Mouse (Mus musculus): ENCODE measurements around the gene Krtap10-10. TPM values are rescaled to one million over a fixed set of nuclear protein-coding genes. Genes with fewer than 3 reads are reported as not detected.
"Not testable (repeated sequence)": the region's sequence is repeated elsewhere in the genome, so short reads cannot be mapped to it uniquely, and the experiment has no call there.

The Krtap10-10 gene
- total RNA-seq (2012; rRNA removed) (not detected in 2 replicates), polyA plus RNA-seq (2012; ENCODE audit: insufficient read depth in 1 of 2, insufficient read length in 2 of 2, low read depth in 1 of 2, low replicate concordance in 2 of 2, missing spikeins in 1 of 2) (not detected)

DNA sequence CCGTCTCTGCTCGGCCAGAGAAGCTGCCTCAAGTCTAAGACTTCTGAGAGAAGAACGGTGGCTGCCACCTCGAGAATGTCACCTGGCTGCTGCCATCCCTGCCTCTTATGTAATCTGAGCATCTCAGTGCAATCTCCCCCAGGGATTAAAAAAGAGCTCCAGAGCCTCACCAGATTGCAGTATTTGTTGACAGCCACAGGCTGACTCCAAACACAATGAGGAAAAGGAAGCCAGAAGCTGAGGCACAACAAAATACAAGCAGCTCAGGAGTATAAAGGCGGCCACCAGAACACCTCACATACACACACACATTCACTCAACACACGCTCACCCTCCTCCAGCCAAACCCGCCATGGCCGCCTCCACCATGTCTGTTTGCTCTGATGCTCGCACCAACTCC, at the start of gene Krtap10-10:
Krtap10-10 (plus strand) TSS at position 301 of the 400 bp plus-strand sequence.
- H3K27me3 ChIP-seq (ENCODE audit: control insufficient read depth in 1 of 2, insufficient read depth in 2 of 2, low read length in 2 of 2) = peaks cover 0 to 2% of the 10 kb centered on the region in 2 experiments; a peak in 1 of 4 replicates
- H3K4me1 ChIP-seq (ENCODE audit: control insufficient read depth in 1 of 2, insufficient read depth in 2 of 2, low read length in 2 of 2) = no peaks in the 10 kb centered on the region
- no peaks in the 10 kb centered on the region for H3K9me3 ChIP-seq (replicated peaks; ENCODE audit: insufficient read depth, low read length)
- H3K9ac ChIP-seq (ENCODE audit: control insufficient read depth, low read depth, low read length, poor library complexity, severe bottlenecking) = no peak within 1 kb of the TSS
- H3K4me3 ChIP-seq (ENCODE audit: control insufficient read depth in 1 of 2, insufficient read depth in 1 of 2, low read depth in 2 of 2, low read length in 2 of 2) = no peak within 1 kb of the TSS
- H3K27ac ChIP-seq (ENCODE audit: control insufficient read depth, low read depth, low read length) = no peak within 1 kb of the TSS
- no peaks in the 10 kb centered on the region for H3K79me2 ChIP-seq (ENCODE audit: control insufficient read depth, insufficient read depth, low read length, poor library complexity)
- no peaks in the 10 kb centered on the region for H3K36me3 ChIP-seq (ENCODE audit: control insufficient read depth in 1 of 2, insufficient read depth in 2 of 2, low read length in 2 of 2)
- TF ChIP-seq UBTF (IDR thresholded peaks at IDR 0.05; ENCODE audit: borderline replicate concordance, insufficient read depth, low read depth, low read length) (no peak), SIN3A (IDR thresholded peaks at IDR 0.05; ENCODE audit: low read length) (no peak), RCOR1 (IDR thresholded peaks at IDR 0.05; ENCODE audit: low read depth, low read length) (no peak), ZKSCAN1 (IDR thresholded peaks at IDR 0.05; ENCODE audit: low read depth, low read length) (no peak), GABPA (IDR thresholded peaks at IDR 0.05; ENCODE audit: low read depth, low read length) (no peak), HCFC1 (IDR thresholded peaks at IDR 0.05; ENCODE audit: low read depth, low read length) (no peak), GATA1 (IDR thresholded peaks at IDR 0.05; ENCODE audit: low read depth, low read length) (no peak), KAT2A (conservative IDR thresholded peaks at IDR 0.05; ENCODE audit: low read depth, low read length) (no peak), MEF2A (IDR thresholded peaks at IDR 0.05; ENCODE audit: extremely low read depth, insufficient replicate concordance, low read depth, low read length, poor library complexity, severe bottlenecking) (no peak), CHD1 (IDR thresholded peaks at IDR 0.05; ENCODE audit: low read depth, low read length) (no peak), USF2 (IDR thresholded peaks at IDR 0.05; ENCODE audit: borderline replicate concordance in 1 of 2, insufficient read depth in 1 of 2, low read depth in 1 of 2, low read length in 2 of 2) (no peak), MYB (IDR thresholded peaks at IDR 0.05; ENCODE audit: low read depth, low read length) (no peak)
- DNase-seq (ENCODE audit: low read depth, low spot score) = no peak

DNA sequence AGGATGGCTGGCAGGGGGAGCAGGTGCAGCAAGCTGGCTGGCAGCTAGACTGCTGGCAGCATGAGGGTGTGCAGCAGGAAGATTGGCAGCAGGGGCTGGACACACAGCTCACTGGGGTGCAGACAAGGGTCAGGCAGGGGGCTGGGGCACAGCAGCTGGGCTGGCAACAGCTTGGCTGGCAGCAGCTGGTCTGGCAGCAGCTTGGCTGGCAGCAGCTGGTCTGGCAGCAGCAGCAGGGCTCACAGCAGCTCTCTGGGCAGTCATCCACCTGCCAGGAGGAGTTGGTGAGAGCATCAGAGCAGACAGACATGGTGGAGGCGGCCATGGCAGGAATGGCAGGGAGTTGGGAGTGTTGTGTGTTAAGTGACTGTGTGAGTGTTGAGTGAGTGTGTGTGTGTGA, 47.9 kb upstream of the Krtap10-10 start, which contains the start of gene Gm7137:
Gm7137 (minus strand) TSS at position 325 of the 400 bp plus-strand sequence.
- not testable (repeated sequence) for DNase-seq (ENCODE audit: low read depth, low spot score); H3K4me1 ChIP-seq (ENCODE audit: control insufficient read depth in 1 of 2, insufficient read depth in 2 of 2, low read length in 2 of 2); H3K79me2 ChIP-seq (ENCODE audit: control insufficient read depth, insufficient read depth, low read length, poor library complexity); H3K9me3 ChIP-seq (replicated peaks; ENCODE audit: insufficient read depth, low read length); H3K36me3 ChIP-seq (ENCODE audit: control insufficient read depth in 1 of 2, insufficient read depth in 2 of 2, low read length in 2 of 2); H3K9ac ChIP-seq (ENCODE audit: control insufficient read depth, low read depth, low read length, poor library complexity, severe bottlenecking); H3K4me3 ChIP-seq (ENCODE audit: control insufficient read depth in 1 of 2, insufficient read depth in 1 of 2, low read depth in 2 of 2, low read length in 2 of 2); H3K27me3 ChIP-seq (ENCODE audit: control insufficient read depth in 1 of 2, insufficient read depth in 2 of 2, low read length in 2 of 2); H3K27ac ChIP-seq (ENCODE audit: control insufficient read depth, low read depth, low read length)

DNA sequence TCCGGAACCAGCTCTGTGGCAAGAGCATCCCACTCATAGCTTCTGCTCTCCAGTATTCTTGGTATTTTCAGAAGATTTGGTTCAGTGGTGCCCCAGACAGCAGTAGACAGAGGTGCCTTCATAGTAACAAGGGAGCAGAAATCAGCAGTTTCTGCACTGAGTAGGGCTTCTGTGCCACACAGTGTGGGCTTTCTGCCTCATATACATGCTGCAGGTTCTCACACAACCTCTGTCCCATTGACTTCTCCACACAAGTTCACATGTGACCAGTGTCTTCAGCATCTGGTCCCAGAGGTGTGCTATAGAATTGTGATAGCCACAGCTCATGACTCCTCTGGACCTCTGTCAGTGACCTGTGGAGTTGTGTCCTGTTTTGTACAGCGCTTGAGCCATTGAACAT, 47.1 kb upstream of the Krtap10-10 start:
- Histone ChIP-seq H3K9me3 (replicated peaks; ENCODE audit: insufficient read depth, low read length) (no peaks in the 10 kb centered on the region), H3K27ac (ENCODE audit: control insufficient read depth, low read depth, low read length) (no peak overlapping the region), H3K36me3 (ENCODE audit: control insufficient read depth in 1 of 2, insufficient read depth in 2 of 2, low read length in 2 of 2) (no peaks in the 10 kb centered on the region), H3K4me1 (ENCODE audit: control insufficient read depth in 1 of 2, insufficient read depth in 2 of 2, low read length in 2 of 2) (no peaks in the 10 kb centered on the region), H3K9ac (ENCODE audit: control insufficient read depth, low read depth, low read length, poor library complexity, severe bottlenecking) (no peak overlapping the region), H3K4me3 (ENCODE audit: control insufficient read depth in 1 of 2, insufficient read depth in 1 of 2, low read depth in 2 of 2, low read length in 2 of 2) (no peak overlapping the region), H3K79me2 (ENCODE audit: control insufficient read depth, insufficient read depth, low read length, poor library complexity) (no peaks in the 10 kb centered on the region), H3K27me3 (ENCODE audit: control insufficient read depth in 1 of 2, insufficient read depth in 2 of 2, low read length in 2 of 2) (no peaks in the 10 kb centered on the region; a peak in 1 of 4 replicates)
- DNase-seq (ENCODE audit: low read depth, low spot score) = no peak
- TF ChIP-seq USF1 (IDR thresholded peaks at IDR 0.05; ENCODE audit: low read depth, low read length) = no peak
- TF ChIP-seq MAZ (IDR thresholded peaks at IDR 0.05; ENCODE audit: low read depth, low read length) = no peak
- TF ChIP-seq JUND (IDR thresholded peaks at IDR 0.05; ENCODE audit: low read depth, low read length) = no peak
- TF ChIP-seq ZKSCAN1 (IDR thresholded peaks at IDR 0.05; ENCODE audit: low read depth, low read length) = no peak
- TF ChIP-seq ZC3H11A (IDR thresholded peaks at IDR 0.05; ENCODE audit: low read depth, low read length) = no peak
- TF ChIP-seq TAL1 (IDR thresholded peaks at IDR 0.05; ENCODE audit: low read length) = no peak
- TF ChIP-seq KAT2A (conservative IDR thresholded peaks at IDR 0.05; ENCODE audit: low read depth, low read length) = no peak
- no peak for TF ChIP-seq POLR2AphosphoS5 (IDR thresholded peaks at IDR 0.05; ENCODE audit: borderline replicate concordance, low read depth, low read length)
- TF ChIP-seq MYC (IDR thresholded peaks at IDR 0.05; ENCODE audit: low read depth, low read length) = no peak
- no peak for TF ChIP-seq EP300 (IDR thresholded peaks at IDR 0.05; ENCODE audit: low read depth in 1 of 2, low read length in 2 of 2)
- no peak for TF ChIP-seq GABPA (IDR thresholded peaks at IDR 0.05; ENCODE audit: low read depth, low read length)
